Mouse (Mus musculus): Measurements from ENCODE around the gene Med4.

GRCm38 (mm10) chr14:73472205-73472604, 37.6 kb upstream of the Med4 start:
- TF ChIP-seq CTCF (IDR thresholded peaks at IDR 0.05; ENCODE audit: borderline replicate concordance, control insufficient read depth, extremely low read depth, insufficient read depth, low read length, poor library complexity) (no peak), POLR2A (IDR thresholded peaks at IDR 0.05; ENCODE audit: control insufficient read depth, extremely low read depth, insufficient read depth, low read length, poor library complexity) (no peak)
